Mouse (Mus musculus) left cerebral cortex, postnatal 25 days (tissue): ENCODE data around the gene Pde10a. TPM values are rescaled to one million over a fixed set of nuclear protein-coding genes. Genes with fewer than 3 reads are reported as not detected.
A peak's percentile ranks its signal among the peaks of the same experiment; 100 is the strongest.

Source experiments
- DNase-seq, 2 experiments: peaks; one replicate each; pipeline ENCODE4 v3.0.0; 2022; ENCODE audit warnings: low spot score in 2 of 2, mixed read lengths in 1 of 2
- intact Hi-C: fragments of 180-260 bp; cut with DNase I; formaldehyde crosslinking; loops from one replicate; pipeline ENCODE4 v1.15.1; 2025
- total RNA-seq, 2 experiments: library from RNA; stranded (reverse); gene quantifications; 2 replicates each; pipeline ENCODE4 v1.2.3; 2021

Gene Pde10a
- total RNA-seq, 2 experiments from 2014 or later, result 64.8 to 174 TPM

DNA sequence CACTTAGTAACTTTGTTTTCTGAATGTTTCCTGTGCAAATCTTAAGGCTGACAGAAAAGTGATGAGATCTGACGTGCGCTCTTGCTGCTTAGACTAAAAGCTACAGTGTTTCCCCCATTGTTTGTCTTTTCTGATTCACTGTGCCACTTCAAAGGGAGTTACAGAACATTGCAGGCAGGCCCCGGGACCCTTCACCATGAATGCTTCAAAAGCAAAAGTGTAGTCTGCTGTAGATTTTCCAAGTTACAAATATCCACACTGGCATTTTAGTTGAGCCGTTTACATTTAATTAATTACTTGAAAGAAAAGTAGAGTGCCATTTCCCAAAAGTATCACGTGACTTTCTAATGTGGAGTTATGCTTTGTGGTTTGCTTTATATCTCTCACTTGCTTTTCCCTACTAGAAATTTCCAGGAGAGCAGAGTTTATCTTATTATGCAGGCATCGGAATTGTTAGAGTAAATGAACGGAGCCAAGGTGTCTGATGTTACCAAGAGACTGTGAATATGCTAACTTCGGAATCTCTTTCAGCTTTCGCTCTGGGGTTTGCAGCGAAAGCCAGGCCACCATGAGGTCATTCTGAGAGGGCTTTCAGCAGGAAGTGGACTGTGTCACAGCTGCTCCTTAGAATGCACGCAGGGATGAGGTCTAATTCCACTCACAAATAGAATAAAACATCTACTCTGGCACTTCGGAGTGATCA, 447.1 kb downstream of the Pde10a start:
- no peak for DNase-seq
- intact Hi-C loops, result no loop called here

DNA sequence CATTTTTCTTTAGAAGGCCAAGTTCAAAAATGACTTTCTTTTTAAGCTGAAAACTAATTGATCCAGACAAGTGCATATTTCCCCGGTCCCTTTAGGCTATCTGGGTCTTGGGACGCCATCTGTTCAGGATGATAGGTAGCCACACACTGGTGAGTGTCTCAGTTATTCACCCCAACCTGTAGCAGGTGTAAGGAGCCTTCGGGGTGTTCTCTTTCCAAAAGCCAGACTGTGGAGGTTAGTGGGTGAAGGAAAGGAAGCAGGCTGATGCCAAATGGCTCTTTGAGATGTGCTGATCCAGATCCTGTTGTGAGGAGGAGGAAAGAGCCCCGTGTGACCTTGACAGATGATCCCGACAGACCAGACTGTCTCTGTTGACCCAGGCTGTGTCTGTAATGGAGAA, 448.2 kb downstream of the Pde10a start:
- intact Hi-C loops, result no loop called here
- DNase-seq, result no peak

DNA sequence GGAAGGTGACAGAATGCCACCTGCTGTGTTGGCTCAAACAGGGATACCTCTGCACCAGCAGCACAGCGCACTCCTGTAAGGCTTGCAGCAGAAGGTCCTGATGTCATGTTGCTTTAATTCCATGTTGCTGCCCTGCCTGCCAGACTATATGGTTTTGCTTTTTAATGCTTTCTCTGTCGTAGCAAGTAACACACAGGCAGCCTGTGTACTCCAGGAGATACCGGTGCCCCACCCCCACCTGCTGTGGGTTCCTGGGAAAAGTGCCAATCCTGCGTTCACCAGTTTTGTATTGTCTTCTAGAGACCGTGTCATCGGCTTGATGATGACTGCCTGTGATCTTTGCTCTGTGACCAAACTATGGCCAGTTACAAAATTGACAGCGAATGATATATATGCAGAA, 449.3 kb downstream of the Pde10a start:
- intact Hi-C loops, result no loop called here
- DNase-seq, result no peak

DNA sequence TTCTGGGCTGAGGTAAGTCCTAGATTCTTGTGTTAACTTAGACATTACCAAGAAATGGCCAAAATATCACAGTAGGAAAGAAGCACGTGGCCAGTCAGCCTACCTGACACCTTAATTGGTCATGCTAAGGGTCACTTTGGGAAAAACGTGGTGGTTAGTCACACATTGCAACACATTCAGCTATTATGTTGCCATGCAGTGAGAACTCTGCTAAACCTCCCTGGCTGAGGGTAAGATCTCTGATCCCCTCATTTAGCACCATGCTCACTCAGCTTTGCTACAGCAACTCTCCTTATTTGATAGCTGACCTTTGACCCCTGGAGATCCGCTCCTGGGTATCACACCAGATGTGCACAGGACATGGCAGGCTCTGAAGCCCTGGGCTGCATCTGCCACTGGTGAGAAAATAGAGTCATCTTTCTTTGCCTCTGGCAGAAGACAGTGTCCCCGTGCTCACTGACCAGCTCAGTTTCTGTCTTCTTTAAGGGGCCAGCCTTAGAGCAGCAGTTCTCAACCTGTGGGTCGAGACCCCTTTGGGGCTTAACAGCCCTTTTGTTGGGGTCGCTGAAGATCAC, 449.7 kb downstream of the Pde10a start:
- intact Hi-C loops, result no loop called here
- DNase-seq, result no peak

DNA sequence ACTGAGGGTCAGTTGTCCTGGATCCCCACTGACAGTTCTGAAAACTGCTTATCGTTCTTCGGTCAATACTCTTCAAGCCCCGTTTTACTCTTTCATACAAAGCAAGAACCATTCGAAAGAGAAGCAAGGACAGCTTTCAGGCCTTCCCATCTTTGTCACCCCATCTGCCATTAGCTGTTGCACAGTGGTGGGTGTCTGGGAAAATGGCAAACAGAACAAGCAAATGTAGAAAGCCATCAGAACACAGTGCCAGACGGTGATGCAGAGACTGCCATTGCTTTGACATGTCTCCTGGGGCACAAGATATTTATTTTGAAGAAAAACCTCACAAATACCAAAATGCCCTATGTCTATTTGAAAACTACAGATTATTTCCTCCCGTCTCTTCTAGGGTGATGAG, 451.6 kb downstream of the Pde10a start:
- DNase-seq, result no peak
- intact Hi-C loops, result no loop called here

DNA sequence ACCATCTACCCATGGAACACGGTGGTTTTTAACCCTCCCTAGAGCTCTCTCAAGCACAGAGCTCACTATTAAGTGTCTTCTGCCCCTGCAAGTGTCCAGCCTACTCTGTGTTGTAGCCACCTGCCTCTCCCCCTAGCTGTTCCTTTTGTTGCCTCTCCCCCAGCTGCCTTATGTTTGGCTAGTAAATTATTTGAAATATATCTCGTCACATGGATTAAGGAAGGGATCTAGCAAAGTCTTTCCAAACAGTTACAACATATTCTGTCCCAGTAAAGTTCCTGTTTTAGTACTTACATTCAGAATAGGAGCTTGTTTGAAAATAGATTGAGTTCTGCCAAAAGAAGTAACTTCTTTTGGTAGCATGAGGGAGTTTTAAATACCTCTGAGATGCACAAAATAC, 452.1 kb downstream of the Pde10a start:
- intact Hi-C loops, result no loop called here
- DNase-seq, result no peak

DNA sequence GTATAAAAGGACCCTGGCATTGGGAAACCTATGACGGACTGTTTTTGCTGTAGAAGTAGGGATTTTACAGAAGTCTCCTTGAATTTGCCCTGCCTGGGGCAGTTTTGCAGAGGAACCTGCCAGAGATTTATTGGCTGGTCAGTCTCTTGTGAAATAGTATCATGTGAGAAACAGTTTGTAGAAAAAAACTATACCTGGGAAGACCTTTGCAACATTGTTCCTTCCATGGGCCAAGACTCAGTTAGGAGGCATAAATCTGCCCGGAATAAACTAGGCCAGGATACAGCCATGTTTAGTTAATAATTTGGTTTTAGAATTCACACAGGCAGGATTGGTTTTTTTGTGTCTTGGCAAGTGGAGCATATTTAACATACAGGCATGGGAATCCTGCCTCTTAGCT, 458.4 kb downstream of the Pde10a start:
- DNase-seq, result no peak
- intact Hi-C loops, result no loop called here

DNA sequence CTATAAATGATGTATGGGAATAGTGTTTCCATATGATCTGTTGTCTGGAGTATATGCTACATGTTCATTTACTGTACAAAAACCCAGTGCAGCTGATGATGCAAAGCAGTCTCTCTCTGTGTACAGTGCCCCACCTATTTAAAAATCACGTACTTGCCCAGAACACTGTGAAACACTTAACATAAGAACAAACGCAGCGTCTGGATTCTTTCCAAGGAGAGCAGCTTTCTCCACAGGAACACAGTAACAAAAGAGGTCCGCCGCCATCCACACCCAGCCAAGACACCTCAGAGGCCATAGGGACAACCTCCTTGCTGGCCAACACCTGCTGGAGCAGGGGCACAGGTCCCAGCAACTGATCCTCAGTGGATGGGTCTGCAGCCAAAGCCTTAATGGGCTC, 460.5 kb downstream of the Pde10a start:
- intact Hi-C loops, result no loop called here
- peak; percentile 14 to 34 for DNase-seq

DNA sequence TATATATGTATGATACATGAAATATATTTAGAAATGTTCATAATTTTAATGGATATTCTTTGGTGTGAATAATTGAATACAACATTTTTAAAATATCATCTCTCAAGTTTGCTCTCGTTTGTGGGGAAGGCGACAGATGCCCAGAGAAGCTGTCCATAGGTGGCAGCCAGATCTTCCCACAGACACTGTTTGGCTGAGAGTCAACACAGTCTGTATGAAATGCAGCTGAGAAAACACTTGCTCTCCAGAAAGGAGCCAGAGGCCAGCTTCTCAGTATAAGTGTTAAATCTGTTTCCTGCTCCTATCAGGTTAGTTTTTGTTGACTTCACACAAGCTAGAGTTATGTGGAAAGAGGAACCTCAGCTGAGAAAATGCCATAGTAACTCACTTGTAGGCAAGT, 461.4 kb downstream of the Pde10a start:
- DNase-seq, result peak; percentile 48 to 86

DNA sequence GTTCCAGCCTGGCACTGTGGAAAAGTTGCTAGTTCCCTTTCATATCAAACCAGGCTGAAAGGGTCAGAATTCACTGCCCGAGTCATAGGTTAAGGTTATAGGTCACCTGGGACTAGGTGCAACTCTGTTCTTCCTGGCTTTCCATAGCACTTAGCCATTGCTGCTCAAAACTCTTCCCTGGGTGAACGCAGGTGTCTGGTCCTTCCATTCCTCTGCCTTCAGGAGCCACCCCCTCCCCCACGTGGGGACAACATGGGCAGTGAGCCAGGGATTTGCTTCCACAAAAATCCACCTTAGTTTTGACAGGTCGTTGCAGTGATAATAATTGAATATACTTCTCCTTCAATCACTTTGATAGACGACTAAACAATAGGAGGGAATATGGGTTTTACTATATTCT, 462.2 kb downstream of the Pde10a start:
- no peak for DNase-seq
- intact Hi-C loops, result no loop called here

More for the DNA sequence above, 461.4 kb downstream of the Pde10a start:
- intact Hi-C loops, result no loop called here

DNA sequence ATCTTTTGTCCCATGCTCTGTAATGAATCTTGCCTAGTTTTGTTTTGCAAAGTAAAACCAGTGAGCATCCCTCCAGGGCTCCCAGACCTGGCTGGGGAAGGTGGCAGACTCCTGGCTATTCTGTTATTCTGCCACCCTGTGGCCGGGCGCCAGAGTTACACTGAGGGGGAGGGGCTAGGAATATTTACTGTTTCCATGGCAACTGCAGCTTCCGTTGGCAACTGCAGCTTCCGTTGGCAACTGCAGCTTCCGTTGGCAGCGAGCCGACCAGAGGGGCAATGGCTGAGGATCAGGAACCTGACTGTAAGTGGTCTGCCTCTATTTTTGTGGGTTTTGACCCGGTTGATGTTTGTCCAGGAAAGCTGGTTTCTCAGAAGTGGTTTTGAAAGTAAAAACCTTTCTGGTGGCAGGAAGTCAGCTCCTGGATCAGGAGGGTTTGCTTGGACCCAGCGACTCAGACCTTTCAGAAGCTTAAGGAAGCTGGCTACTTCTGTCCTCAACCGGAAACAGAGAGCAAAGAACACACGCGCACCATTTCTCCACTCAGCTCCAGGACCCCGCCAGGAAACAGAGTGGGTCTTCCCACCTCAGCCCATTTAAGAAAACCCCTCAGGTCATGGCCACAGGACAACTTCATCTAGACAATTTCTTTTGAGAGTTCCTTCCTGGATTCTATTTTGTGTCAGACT, 463.1 kb downstream of the Pde10a start, which contains the start of gene 1700010I14Rik:
Gene 1700010I14Rik (plus strand): TSS at position 215 of the 689 bp plus-strand sequence.
- DNase-seq, result peak; percentile 85 to 88
- intact Hi-C loops, result no loop called here

DNA sequence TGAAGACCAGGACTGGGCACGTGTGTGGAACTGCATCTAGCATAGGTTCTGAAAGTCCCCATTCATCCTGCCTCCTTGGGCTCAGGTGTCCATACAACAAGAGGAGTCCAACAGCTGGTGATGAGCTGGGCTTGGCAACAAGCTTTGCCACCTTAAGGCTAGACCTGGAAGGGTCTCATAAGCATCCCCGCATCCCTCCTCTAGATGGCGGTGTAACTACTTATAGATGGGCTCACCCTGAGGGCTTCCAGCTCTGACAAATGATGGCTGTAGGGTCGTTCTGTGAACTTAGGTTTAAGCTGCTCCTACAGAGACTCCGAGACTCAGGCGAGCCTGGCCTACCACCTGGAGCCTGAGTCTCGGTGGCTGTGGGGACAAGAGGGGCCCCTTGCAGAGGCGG, 466.0 kb downstream of the Pde10a start:
- peak in 1 of 2 experiments; percentile 39 for DNase-seq
- intact Hi-C loops, result no loop called here

DNA sequence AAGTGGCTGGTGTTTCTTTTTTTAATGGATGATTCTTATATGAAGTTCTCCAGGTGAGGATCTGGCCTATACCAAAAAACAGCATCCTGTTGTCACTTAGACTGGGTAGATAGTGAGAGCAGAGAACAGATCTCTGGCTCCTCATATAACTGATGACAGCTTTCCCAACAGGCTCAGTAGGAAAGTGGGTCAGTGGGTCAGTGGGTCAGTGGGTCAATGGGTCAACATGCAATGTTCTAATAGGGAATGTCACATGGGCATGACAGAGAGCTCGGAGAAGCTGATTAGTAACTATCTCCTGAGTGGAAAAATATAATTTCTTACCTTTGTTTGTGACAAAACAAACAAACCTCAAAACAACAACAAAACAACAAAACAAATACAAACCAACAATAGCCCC, 470.2 kb downstream of the Pde10a start:
- no peak for DNase-seq
- intact Hi-C loops, result no loop called here

DNA sequence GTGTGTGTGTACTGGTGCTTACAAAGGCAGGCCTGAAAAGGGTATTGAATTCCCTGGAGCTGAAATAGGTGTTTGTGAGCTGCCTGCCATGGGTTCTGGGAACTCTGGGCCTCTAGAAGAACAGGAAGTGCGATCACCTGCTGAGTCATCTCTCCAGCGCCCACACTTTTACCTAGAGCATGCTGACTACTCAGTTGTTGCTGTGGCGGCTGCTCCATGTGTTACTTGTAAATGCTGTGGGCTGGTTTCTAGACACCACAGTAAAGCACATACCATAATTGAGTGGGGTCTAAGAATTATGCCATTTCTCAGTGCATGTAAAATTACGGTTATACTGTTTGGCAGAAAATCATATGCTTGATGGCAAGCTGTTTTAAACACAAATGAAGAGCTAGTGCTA, 477.3 kb downstream of the Pde10a start:
- DNase-seq, result peak; percentile 55 to 84
- intact Hi-C loops, result no loop called here

DNA sequence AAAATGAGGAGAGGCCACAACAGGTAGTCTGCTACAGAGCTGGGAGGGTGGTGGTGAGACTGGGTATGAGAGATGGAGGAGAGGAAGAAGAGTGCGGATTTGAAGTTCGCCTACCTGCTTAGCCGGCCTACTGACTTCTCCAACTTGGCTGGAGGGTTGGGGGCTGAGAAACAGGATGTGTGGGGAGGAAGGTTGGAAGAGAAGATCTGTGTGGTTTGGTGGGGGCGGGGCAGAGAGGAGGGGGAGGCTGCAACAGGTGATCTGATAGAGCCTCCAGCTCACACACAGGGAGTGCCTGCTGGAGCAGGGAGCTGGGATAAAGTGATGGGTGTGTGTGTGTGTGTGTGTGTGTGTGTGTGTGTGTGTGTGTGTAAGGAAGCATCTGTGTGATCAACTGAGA, 479.3 kb downstream of the Pde10a start:
- no peak for DNase-seq
- intact Hi-C loops, result no loop called here

DNA sequence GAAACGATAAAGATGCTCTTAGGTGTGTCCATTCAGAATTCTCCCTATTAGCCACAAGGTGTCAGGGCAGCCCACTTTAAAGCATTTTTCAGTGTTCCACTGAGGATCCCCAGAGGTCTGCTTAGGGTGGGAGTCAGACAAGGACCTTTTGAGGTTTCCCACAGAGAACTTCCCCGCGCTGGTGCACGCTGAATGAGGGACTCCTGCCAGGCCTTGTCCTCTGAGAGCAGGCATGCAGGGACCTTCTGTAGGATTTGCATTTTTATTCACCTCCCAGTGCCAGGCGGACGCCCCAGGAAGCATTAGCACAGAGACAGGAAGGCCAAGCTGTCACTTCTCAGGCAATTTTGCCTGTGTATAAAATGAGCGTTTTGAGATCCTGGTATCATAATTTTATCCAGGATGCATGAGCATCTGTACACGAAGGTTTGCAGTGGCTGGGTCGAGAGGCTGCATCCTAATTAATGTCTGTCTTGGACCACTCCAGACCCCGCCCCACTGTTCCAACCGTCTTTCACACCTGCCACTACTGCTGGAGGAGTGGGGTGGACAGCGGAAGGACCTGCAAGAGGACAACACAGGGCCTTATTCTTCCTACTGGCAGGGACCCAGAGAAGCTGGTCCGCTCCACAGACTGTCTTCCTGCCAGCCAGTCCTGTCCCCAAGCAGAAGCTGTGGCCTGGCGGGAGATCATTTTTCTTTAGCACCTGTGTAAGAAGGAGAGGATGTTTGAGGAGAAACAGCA, 498.2 kb downstream of the Pde10a start:
- intact Hi-C loops, result no loop called here
- DNase-seq, result peak; percentile 14 to 47

DNA sequence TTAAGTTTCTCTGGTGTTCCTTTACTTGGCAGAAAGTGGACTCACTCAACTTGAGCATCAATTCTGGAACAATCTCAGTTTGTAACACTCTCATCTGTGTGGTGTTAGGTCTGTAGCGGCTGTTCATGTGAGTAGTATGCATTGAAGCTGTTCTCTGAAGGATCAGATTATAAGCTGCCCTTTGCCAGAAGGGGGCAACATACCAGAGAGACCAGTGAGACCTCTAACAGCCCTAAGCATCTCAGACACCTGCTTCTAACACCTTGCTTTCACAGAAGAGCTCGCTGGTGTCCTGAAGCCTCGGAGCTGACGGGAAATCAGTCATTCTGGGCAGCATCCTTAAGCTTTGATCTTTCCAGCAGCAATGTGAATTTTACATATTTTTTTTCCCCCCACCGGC, 505.0 kb downstream of the Pde10a start:
- intact Hi-C loops, result loop anchor here (5.0 to 10.0 kb wide), 3 partner anchors 725 to 1287 kb away; partner anchors contain the start of gene Qk
- DNase-seq, result no peak

DNA sequence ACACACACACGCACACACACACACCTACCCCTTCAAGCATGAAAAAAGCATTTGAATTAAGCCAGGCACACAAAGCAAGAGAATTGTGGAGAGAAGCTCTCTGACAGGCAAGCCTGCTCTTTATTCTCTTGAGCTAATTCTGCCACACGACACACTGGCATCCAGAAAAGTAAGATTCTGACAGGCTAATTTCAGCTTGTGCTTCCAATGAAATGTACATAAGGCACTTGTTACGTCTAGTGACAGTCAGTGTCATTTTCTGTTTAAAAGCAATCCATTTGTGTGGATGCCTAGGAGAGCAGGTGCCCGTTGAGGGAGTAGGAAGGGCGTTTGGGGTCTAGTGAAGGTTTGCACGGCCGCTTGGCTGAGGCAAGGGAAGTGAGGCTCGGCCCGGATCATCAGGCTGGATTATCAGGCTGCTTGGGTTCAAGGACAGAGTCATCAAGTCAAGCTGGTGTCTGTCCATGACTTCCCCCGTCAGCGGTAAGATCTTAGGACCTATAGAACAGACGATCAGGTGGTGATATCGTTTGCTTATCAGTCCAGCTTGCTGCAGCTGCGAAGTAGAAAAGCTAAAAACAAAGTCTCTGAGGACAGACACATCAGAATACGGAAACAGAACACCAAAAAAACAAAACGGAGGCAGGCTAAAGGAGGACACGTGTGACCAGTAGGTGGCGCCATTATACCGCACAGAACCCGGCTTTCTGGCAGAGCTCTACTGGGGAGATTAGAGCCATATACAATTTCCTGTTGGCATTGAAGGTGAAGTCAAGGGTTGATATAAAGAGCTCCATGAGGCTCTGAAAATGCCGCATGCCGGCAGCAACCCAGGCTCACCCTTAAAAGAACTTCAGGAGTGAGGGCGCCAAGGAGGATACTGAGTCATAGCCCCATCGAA, 506.3 kb downstream of the Pde10a start:
- intact Hi-C loops, result loop anchor here (1.0 to 10.0 kb wide), 4 partner anchors 136 to 1286 kb away; partner anchors contain the start of gene Qk
- DNase-seq, result peak; percentile 88 to 90
